Mouse (Mus musculus) heart, adult 8-10 months (tissue): Measurements from ENCODE around the gene Acr. TPM values are rescaled to one million over a fixed set of nuclear protein-coding genes. Genes with fewer than 3 reads are reported as not detected.

Source experiments
- DNase-seq: peaks from one replicate; pipeline ENCODE4 v3.0.0; 2022; ENCODE audit warnings: low spot score
- total RNA-seq, 4 experiments: library from RNA; stranded (reverse); gene quantifications; 2 replicates each; pipeline ENCODE4 v1.2.4; 2022

Gene Acr
- total RNA-seq = under 1 TPM in 3 of 4 experiments, not detected in 1; 0.19 to 0.41 (median 0.28) TPM

GRCm38 (mm10) chr15:89568114-89568513 is at the start of gene Acr:
Acr (plus strand) TSS chr15:89568326.
- DNase-seq = no peak

GRCm38 (mm10) chr15:89521951-89522350 is 46.2 kb upstream of the Acr start:
- no peak for DNase-seq

GRCm38 (mm10) chr15:89522566-89523282 is 45.4 kb upstream of the Acr start:
- no peak for DNase-seq

- DNase-seq = no peak
Observed at GRCm38 (mm10) chr15:89523283-89523832, 44.8 kb upstream of the Acr start.

- DNase-seq = no peak
Observed at GRCm38 (mm10) chr15:89524001-89524571, 44.0 kb upstream of the Acr start.

- no peak for DNase-seq
Observed at GRCm38 (mm10) chr15:89524611-89525415, 43.3 kb upstream of the Acr start.

- DNase-seq = no peak
Observed at GRCm38 (mm10) chr15:89525464-89525863, 42.7 kb upstream of the Acr start.

GRCm38 (mm10) chr15:89525896-89526295 is 42.2 kb upstream of the Acr start:
- no peak for DNase-seq

GRCm38 (mm10) chr15:89526776-89527325 is 41.3 kb upstream of the Acr start:
- no peak for DNase-seq

- no peak for DNase-seq
Observed at GRCm38 (mm10) chr15:89527466-89527865, 40.7 kb upstream of the Acr start.

- DNase-seq = no peak
Observed at GRCm38 (mm10) chr15:89528201-89528850, 39.8 kb upstream of the Acr start.

- DNase-seq = no peak
Observed at GRCm38 (mm10) chr15:89528923-89529322, 39.2 kb upstream of the Acr start.

- peak; percentile 35 for DNase-seq
Observed at GRCm38 (mm10) chr15:89530336-89530735, 37.8 kb upstream of the Acr start.

- DNase-seq = no peak
Observed at GRCm38 (mm10) chr15:89531399-89531798, 36.7 kb upstream of the Acr start.

GRCm38 (mm10) chr15:89532026-89532923 is 35.9 kb upstream of the Acr start:
- no peak for DNase-seq

- DNase-seq = no peak
Observed at GRCm38 (mm10) chr15:89532924-89533842, 34.9 kb upstream of the Acr start.

GRCm38 (mm10) chr15:89533843-89534207 is 34.3 kb upstream of the Acr start:
- no peak for DNase-seq

- no peak for DNase-seq
Observed at GRCm38 (mm10) chr15:89544171-89544570, 24.0 kb upstream of the Acr start.

GRCm38 (mm10) chr15:89547321-89547720 is 20.8 kb upstream of the Acr start:
- DNase-seq = no peak
